Mouse (Mus musculus): ENCODE measurements around the gene Flna.
A peak's percentile ranks its signal among the peaks of the same experiment; 100 is the strongest.
"Not testable (repeated sequence)": the region's sequence is repeated elsewhere in the genome, so short reads cannot be mapped to it uniquely, and the experiment has no call there.

Flna gene

GRCm38 (mm10) chrX:74245687-74246086, 3.9 kb downstream of the Flna start:
- peak; percentile 77 for DNase-seq

DNA sequence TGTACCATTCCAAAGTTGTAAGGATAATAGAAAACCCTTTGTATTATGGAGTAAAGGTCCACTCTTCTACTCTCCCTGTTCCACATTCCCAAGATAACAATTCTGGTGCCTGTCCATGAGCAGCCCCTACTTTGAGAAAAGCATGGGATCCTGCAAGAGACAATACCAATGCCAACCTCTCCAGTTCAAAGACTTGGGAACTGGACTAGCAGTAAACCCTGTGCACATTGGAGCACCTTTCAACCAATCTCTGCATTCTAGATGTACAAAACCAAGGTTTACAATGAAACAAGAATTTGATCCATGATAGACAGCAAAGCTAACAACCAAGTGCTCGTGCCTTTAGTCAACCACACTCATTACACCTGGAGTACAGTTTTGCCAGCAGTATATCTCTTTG, 4.5 kb downstream of the Flna start:
- DNase-seq: no peak

DNA sequence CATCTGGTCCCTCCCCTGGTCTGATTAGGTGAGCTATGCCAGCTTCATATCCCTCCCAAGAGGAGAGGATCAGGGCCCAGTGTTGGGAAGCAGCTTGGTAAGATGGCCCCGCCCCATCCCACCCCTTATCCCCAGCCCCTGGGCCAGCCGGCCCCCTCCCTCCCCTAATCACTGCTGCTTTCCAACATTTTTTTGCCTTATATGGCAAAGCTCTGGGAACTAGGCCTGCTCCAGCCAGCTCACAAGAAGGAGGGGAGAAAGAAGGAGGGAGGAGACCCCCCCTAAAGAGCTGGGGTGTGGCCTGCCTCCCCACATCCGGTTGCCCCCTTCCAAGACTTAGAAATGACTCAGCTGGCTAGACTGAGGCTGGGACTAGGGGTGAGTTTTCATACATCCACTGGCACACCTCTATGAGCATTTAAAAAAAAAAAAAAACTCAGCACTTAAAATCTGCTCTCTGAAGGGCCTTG, 5.0 kb downstream of the Flna start:
- DNase-seq: peak; percentile 17

DNA sequence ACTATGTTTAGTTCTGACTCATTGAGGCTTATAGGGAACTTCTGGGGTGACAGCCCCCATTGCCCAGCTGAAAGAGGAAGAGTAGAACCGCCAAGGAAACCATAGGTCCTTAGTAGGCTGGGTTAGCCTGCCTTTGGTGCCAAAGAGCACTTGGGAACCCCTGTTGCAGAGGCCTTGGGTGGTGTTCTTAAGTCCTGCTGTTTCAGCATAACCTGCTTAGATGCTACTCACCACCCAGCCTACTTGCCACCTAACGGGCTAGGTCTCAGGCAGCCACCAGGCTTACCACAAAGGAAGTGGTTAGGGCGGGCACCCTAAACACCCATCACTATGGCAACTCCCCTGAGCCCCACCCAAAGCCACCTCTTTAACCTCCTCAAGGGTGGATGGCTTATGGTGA, 5.8 kb downstream of the Flna start:
- DNase-seq: no peak

DNA sequence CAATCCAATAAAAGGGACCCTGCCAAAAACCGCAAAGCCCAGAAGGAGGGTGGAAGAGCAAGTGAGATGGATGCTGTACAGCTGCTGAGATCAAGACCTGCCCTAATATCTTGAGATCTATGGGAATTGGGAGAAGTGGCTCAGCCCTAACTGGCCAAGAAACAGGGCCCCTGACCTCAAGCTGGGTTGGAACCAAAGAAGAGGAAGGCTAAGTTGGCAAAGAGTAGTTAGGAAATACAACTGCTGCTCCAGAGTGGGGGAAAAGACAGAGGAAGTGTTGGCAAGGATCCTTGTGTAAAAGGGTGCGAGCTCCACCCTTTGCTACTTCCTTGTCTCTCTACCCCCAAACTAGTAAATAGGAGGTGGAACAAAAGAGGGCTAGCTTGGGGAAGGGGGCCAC, 6.2 kb downstream of the Flna start:
- peak; percentile 34 for DNase-seq

DNA sequence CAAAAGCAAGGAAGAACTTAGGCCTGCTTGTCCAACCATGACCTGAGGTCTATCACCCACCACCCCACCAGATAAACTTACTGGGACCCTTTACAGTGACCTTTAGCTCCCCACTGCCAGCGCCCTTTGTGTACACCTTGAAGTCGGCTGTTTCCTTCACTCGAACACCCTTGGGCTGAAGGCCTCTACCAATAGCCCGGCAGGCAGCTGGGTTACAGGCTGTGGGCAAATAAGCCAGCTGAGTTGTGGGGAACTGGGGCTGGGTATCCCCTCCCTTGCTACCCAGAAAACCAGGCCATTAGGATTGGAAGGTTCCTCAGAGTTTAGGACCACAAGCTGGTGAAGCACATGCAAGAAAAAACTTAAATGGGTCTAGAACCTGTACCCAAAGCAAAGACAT, 9.3 kb downstream of the Flna start:
- no peak for DNase-seq

DNA sequence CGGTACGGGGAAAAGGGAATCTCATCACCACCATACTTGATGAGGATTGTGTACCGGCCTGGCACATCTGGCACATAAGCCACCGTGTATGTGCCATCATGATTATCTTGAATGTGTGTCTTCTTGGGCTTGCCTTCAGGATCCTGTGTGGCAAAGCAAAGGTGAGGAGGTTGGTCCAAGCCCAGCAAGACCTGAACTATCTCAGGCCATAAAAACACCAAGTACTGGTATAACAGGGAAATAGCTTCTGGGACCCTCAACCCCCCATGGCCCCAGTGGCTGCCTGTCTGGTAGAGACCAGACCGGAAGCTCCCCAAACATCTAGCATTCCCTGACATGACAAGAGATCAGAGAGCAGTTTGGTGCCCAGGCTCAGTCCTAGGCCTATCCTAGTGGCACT, 16.4 kb downstream of the Flna start:
- DNase-seq: no peak

DNA sequence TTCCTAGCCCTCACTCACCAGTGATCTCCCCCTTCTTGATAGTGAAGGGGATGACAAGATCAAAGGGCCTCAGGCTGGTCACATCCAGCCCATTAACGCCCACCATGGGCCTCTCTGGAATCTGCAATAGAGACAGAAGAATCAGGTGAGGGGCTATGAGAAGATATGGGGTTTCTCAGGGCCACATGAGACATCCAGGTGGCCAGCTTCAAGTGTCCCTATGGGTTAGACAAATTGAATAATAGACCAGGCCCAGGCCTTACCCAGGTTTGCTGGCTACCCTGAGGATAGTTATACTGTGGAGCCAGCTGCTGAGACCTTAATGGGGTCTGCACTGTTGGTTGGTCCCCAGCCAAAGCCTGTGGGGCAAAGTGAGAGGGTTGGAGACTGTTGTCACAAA, 19.6 kb downstream of the Flna start:
- no peak for DNase-seq

DNA sequence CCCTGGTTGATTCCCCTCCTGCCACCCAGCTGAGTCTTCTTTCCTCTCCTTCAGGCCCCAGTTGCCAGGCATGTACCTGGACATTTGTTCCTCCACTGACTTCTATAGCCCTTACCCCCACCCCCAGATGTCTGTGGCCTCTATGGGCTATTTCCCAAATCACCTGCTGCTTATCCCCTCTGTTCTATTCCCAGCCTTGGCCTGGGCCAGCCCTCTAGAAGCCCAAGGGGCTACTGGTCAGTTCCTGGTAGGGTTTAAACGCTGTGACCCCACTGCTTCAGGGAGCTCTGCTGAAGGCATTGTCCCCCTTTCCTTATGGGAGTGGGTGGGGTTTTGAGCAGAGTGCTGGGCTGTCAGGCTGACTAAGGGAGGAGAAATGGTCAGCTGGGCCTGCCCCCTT, 29.5 kb downstream of the Flna start:
- not testable (repeated sequence) for DNase-seq

DNA sequence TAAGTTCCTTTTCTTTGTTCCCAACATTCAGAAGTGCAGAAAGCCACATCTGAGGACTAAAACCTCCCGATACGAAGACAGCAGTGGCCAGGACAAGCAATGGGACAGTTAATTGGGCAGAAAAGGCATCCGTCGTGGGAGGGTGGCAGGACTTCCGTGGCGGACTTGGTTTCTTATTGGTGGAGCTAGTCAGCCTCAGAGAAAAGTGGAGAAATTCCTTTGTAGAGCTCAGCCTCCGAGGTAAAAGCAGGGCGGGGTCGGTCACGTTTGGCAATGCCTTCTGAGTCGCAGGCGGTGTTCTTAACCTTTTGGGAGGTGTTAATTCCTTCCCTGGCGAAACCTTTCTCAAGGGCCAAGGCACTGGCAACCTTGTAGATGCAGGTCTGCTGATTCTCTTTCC, 30.2 kb downstream of the Flna start:
- no peak for DNase-seq

GRCm38 (mm10) chrX:74218496-74218895, 31.1 kb downstream of the Flna start:
- no peak for DNase-seq

DNA sequence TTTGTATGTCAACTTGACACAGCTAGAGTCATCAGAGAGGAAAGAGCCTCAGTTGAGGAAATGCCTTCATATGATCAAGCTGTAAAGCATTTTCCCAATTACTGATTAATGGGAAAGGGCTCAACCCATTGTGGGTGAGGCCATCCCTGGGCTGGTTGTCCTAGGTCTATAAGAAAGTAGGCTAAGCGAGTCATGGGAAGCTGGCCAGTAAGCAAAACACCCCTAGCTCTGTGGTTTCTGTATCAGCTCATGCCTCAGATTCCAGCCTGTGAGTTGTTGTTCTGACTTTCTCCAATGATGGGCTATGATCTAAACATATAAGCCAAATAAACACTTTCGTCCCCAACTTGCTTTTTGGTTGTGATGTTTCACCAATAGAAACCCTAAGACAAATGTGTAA, 46.1 kb downstream of the Flna start:
- DNase-seq: no peak

- no peak for DNase-seq
Observed at GRCm38 (mm10) chrX:74176959-74177358, 72.7 kb downstream of the Flna start, which contains the start of gene Tktl1. Gene Tktl1, plus strand, starts transcription at chrX:74177259.
